Mouse (Mus musculus) limb, embryonic 10.5 days (tissue): Measurements from ENCODE around the gene Cdh24. TPM values are rescaled to one million over a fixed set of nuclear protein-coding genes. Genes with fewer than 3 reads are reported as not detected.

ENCODE experiments used
- DNase-seq: peaks from one replicate; pipeline ENCODE4 v3.0.0-alpha.2; 2017; ENCODE audit warnings: low spot score
- H3K27ac ChIP-seq: fragments of 300-500 bp; sonication (generic); 2 replicates; pipeline ENCODE4 v1.5.1; 2016; ENCODE audit warnings: mild to moderate bottlenecking
- H3K27me3 ChIP-seq: fragments of 300-500 bp; sonication (generic); 2 replicates; pipeline ENCODE4 v1.6.1; 2016; ENCODE audit warnings: low read depth, mild to moderate bottlenecking; ENCODE audit not compliant: poor library complexity, severe bottlenecking
- H3K36me3 ChIP-seq: fragments of 300-500 bp; sonication (generic); 2 replicates; pipeline ENCODE4 v1.6.1; 2016; ENCODE audit warnings: mild to moderate bottlenecking, moderate library complexity
- H3K4me1 ChIP-seq: fragments of 300-500 bp; sonication (generic); 2 replicates; pipeline ENCODE4 v1.6.1; 2016
- H3K4me3 ChIP-seq: fragments of 300-500 bp; sonication (generic); 2 replicates; pipeline ENCODE4 v1.5.1; 2016; ENCODE audit warnings: mild to moderate bottlenecking, moderate library complexity
- H3K9me3 ChIP-seq: fragments of 300-500 bp; sonication (generic); replicated peaks from 2 replicates; pipeline ENCODE4 v1.6.1; 2016; ENCODE audit warnings: mild to moderate bottlenecking
- WGBS: fragments of 180-500 bp; shearing (Covaris S2); methylation state at CpG from one replicate; pipeline ENCODE4 v1.1.7; 2016; 5-methylcytosine and 5-hydroxymethylcytosine counted together
- microRNA counts: library from miRNA; unstranded; fragments of <30 nt; microRNA quantifications from one replicate; lab custom pipeline; 2017
- microRNA-seq: library from miRNA; unstranded; fragments of <30 nt; microRNA quantifications from one replicate; pipeline ENCODE4, GENCODE M21; 2017
- polyA plus RNA-seq: library from polyadenylated mRNA; unstranded; fragments of >200 nt; fragmentation: Nextera tagmentation; extraction: Ambion mirVana; gene quantifications from 2 replicates; pipeline ENCODE4 v1.2.1, GENCODE M21; 2016

Cdh24 gene
- polyA plus RNA-seq, 1 experiment from 2014 or later = 8.1 TPM

DNA sequence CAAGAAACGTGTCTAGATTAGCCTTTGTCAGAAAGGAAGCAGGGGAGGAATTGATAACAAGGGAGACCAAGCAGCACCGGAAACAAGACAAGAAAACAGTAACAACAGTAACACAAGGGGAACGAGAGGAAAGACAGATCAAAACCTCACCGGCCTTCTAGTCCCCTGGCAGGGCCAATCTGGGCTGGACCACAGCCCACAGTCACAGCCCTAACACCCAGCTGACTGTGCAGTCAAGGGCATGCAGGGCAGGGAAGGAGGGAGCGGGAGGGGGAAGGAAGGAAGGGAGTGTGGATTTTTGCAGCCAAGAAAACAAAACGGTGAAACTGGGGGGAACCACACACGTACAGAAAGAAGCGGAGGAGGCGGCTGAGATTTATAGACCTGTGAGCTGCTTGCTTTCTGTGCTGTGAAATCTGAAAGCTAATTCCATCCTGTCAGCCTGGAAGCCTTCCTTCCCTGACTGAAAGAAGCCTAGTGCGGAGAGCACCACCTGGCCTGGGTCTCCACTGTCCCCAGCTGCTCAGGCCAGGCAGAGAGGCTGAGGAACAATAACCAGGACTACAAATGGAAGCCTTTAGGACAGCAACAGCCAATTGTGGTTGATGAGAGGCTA lies 48.7 kb downstream of the Cdh24 start:
- no peak for DNase-seq

DNA sequence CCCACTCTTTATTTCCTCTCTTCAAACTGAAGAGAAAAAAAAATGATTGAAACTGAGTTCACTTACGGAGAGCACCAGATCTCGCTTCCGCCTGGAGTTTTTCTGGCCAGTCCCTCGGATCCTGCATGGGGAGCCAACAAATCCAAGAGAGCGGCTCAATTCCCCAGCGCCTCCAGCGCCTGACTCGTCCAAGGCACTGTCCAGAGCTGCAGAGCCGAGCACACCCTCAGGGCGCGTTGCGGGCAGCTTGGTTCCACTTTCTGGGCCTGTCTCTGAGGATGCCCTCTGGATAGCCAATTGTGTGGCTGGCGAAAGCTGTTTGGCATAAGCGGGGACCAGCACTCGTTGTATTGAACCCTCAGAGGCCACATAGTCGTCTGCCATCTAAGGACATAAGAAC lies 50.1 kb downstream of the Cdh24 start:
- no peak for DNase-seq
- WGBS = 95% methylated on average over 16 of the region's 16 CpGs
- peaks cover 56% of the 10 kb centered on the region for H3K36me3 ChIP-seq
- no peaks in the 10 kb centered on the region for H3K27me3 ChIP-seq
- peaks cover 12% of the 10 kb centered on the region; the same call in 1 of the 2 replicates for H3K4me1 ChIP-seq
- no peak overlapping the region for H3K4me3 ChIP-seq
- no peak overlapping the region for H3K27ac ChIP-seq
- H3K9me3 ChIP-seq = no peaks in the 10 kb centered on the region

More for the DNA sequence above, 48.7 kb downstream of the Cdh24 start:
- Histone ChIP-seq H3K4me1 (peaks cover 12% of the 10 kb centered on the region; the same call in 1 of the 2 replicates), H3K36me3 (peaks cover 49% of the 10 kb centered on the region), H3K4me3 (no peak overlapping the region), H3K9me3 (no peaks in the 10 kb centered on the region), H3K27me3 (no peaks in the 10 kb centered on the region), H3K27ac (peak overlapping the region; percentile 58; the same call in 1 of the 2 replicates)
- 70% methylated on average over 10 of the region's 10 CpGs for WGBS

DNA sequence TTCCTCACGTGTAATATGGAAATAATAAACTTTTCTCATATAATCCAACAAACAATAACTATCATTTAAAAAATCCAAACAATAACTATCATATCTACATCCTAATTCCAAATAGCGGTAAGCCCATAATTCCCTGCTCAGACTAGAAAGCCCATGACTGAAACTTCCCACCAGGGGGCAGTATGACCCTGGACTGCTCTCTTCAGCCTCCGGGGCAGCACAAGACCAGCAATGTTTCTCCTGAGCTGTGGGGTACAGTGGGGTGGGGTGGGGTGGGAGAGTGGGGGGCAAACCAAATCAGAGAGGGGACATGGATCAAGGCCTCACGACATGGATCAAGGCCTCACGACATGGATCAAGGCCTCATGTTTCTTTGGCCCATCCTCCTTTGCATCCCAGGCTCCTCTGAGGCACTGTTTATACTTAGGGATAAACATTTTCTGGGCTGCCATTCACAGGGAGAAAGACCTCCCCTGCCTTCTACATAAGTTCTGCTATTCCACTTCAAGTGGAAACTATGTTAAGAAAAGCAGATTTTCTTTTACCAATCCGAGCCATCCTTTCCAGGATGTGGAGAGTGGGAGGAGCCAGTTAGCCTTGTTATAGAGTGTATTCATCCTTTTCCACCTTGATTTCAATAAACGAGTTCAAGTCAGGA lies 57.4 kb downstream of the Cdh24 start:
- no peak overlapping the region for H3K27ac ChIP-seq
- no peaks in the 10 kb centered on the region for H3K9me3 ChIP-seq
- 51% methylated on average over 7 of the region's 7 CpGs for WGBS
- H3K4me3 ChIP-seq = no peak overlapping the region
- H3K27me3 ChIP-seq = no peaks in the 10 kb centered on the region
- H3K36me3 ChIP-seq = peaks cover 41% of the 10 kb centered on the region
- DNase-seq = peak; percentile 68
- H3K4me1 ChIP-seq = no peaks in the 10 kb centered on the region

DNA sequence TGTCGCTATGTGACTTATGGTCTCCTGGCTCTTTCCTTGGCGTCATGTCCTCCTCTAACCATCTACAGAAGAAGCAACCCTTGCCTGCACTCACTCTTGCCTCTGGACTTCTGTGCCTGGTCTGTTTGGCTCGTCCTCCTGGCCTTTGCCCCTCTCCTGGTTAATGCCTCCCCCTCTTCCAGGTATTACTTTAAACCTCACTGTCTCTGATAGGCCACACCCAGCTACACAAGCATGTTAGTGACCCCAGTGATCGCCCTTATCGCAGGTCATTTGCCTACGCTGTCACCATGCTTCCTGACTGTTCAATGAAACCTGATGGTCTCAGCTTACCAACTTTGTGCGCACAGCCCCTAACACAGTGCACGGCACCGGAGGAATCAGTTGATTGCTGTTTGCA lies 58.6 kb downstream of the Cdh24 start:
- no peaks in the 10 kb centered on the region for H3K27me3 ChIP-seq
- 93% methylated on average over 9 of the region's 9 CpGs for WGBS
- H3K4me3 ChIP-seq = no peak overlapping the region
- H3K9me3 ChIP-seq = no peaks in the 10 kb centered on the region
- no peak for DNase-seq
- H3K4me1 ChIP-seq = peaks cover 4% of the 10 kb centered on the region; the same call in 1 of the 2 replicates
- H3K27ac ChIP-seq = no peak overlapping the region
- H3K36me3 ChIP-seq = peaks cover 41% of the 10 kb centered on the region

MicroRNAs within 50 kb of the gene (microRNA counts, 519-probe panel; counts per million panel counts)
- 684 counts per million, percentile 72 among the panel's probes with 10 or more counts for microRNA mmu-miR-686 (lab: Ali Mortazavi, UCI)

Small RNA genes lying within 50 kb of the gene (microRNA-seq; reads per million reads assigned to microRNA genes)
- not detected for gene Mir686
- gene Mir6948 = not detected

Other genes with a start within 250 kb of the Cdh24 start
- gene Slc7a7, start 223.6 kb downstream of the Cdh24 start, polyA plus RNA-seq = 2.3 and 3.1 TPM in 2 replicates
- gene Mrpl52, start 214.5 kb downstream of the Cdh24 start, polyA plus RNA-seq = 198 and 219 TPM in 2 replicates
- 68.3 and 84.7 TPM in 2 replicates for gene Mmp14, start 209.8 kb downstream of the Cdh24 start, polyA plus RNA-seq
- 23.9 and 24.4 TPM in 2 replicates for gene Lrp10, start 177.2 kb downstream of the Cdh24 start, polyA plus RNA-seq
- 3.6 and 5.3 TPM in 2 replicates for gene Rem2, start 165.3 kb downstream of the Cdh24 start, polyA plus RNA-seq
- 131 and 156 TPM in 2 replicates for gene Prmt5, start 123.8 kb downstream of the Cdh24 start, polyA plus RNA-seq
- 57.5 and 63.0 TPM in 2 replicates for gene Haus4, start 86.7 kb downstream of the Cdh24 start, polyA plus RNA-seq
- 70.1 and 75.3 TPM in 2 replicates for gene Ajuba, start 63.8 kb downstream of the Cdh24 start, polyA plus RNA-seq
- 11.1 and 13.5 TPM in 2 replicates for gene 4931414P19Rik, start 35.4 kb downstream of the Cdh24 start, polyA plus RNA-seq
- 508 and 553 TPM in 2 replicates for gene Psmb5, start 23.3 kb downstream of the Cdh24 start, polyA plus RNA-seq
- gene Psmb11, start 19.9 kb downstream of the Cdh24 start, polyA plus RNA-seq = 0.13 and 0.14 TPM in 2 replicates
- not detected in 2 replicates for gene Gm17606, start 412 bp downstream of the Cdh24 start, polyA plus RNA-seq
- gene 1700123O20Rik, start 44.9 kb upstream of the Cdh24 start, polyA plus RNA-seq = 112 and 116 TPM in 2 replicates
- 142 and 144 TPM in 2 replicates for gene Acin1, start 45.6 kb upstream of the Cdh24 start, polyA plus RNA-seq
- 0.10 and 0.16 TPM in 2 replicates for gene Gm29776, start 57.5 kb upstream of the Cdh24 start, polyA plus RNA-seq
- not detected in 2 replicates for gene Cebpe, start 70.8 kb upstream of the Cdh24 start, polyA plus RNA-seq
- gene Slc7a8, start 140.6 kb upstream of the Cdh24 start, polyA plus RNA-seq = 0.50 and 0.77 TPM in 2 replicates
- not detected in 2 replicates for gene Rnf212b, start 172.8 kb upstream of the Cdh24 start, polyA plus RNA-seq
- 17.8 and 22.6 TPM in 2 replicates for gene Homez, start 229.6 kb upstream of the Cdh24 start, polyA plus RNA-seq
- 0.08 TPM in 1 of 2 replicates, not detected in the other for gene Ppp1r3e, start 236.2 kb upstream of the Cdh24 start, polyA plus RNA-seq
- 1.7 and 2.2 TPM in 2 replicates for gene Bcl2l2, start 242.0 kb upstream of the Cdh24 start, polyA plus RNA-seq
- 0.55 TPM in 1 of 2 replicates, not detected in the other for gene Gm20521, start 242.1 kb upstream of the Cdh24 start, polyA plus RNA-seq